Mouse (Mus musculus) stomach, embryonic 16.5 days (tissue): ENCODE measurements at regions not wholly inside any gene's neighbourhood (a gene's known extent, or its start where the extent isn't known, plus 50 kb on each side); places are given as distances from the start of the nearest gene placed in this dataset.
A peak's percentile ranks its signal among the peaks of the same experiment; 100 is the strongest.

ENCODE experiments used
- ATAC-seq: fragments of 200-750 bp; cut with Nextera tagmentation; 2 replicates; pipeline ENCODE4 v1.8.0; 2017; ENCODE audit warnings: moderate number of reproducible peaks, moderate TSS enrichment; ENCODE audit not compliant: insufficient read depth, low FRiP score
- H3K27ac ChIP-seq: fragments of 300-500 bp; sonication (generic); 2 replicates; pipeline ENCODE4 v1.5.1; 2014; ENCODE audit warnings: low read length
- H3K27me3 ChIP-seq: fragments of 300-500 bp; sonication (generic); 2 replicates; pipeline ENCODE4 v1.6.1; 2014; ENCODE audit warnings: low read length, control low read depth, mixed read lengths; ENCODE audit not compliant: control insufficient read depth, insufficient read depth
- H3K36me3 ChIP-seq: fragments of 300-500 bp; sonication (generic); 2 replicates; pipeline ENCODE4 v1.6.1; 2014; ENCODE audit warnings: low read length; ENCODE audit not compliant: control insufficient read depth, insufficient read depth
- H3K4me1 ChIP-seq: fragments of 300-500 bp; sonication (generic); 2 replicates; pipeline ENCODE4 v1.6.1; 2014; ENCODE audit warnings: low read length, control low read depth, mixed read lengths; ENCODE audit not compliant: control insufficient read depth, insufficient read depth
- H3K4me2 ChIP-seq: fragments of 300-500 bp; sonication (generic); 2 replicates; pipeline ENCODE4 v1.6.1; 2014; ENCODE audit warnings: low read depth, low read length, mixed read lengths
- H3K4me3 ChIP-seq: fragments of 300-500 bp; sonication (generic); replicated peaks from 2 replicates; pipeline ENCODE4 v1.5.1; 2014; ENCODE audit warnings: mild to moderate bottlenecking, low read length
- H3K9ac ChIP-seq: fragments of 300-500 bp; sonication (generic); 2 replicates; pipeline ENCODE4 v1.6.1; 2014; ENCODE audit warnings: low read length
- H3K9me3 ChIP-seq: fragments of 300-500 bp; sonication (generic); replicated peaks from 2 replicates; pipeline ENCODE4 v1.6.1; 2016; ENCODE audit warnings: low read length, control low read depth; ENCODE audit not compliant: control insufficient read depth
- WGBS: fragments of 180-500 bp; shearing (Covaris S2); extraction: QIAGEN DNeasy Blood & Tissue Kit; methylation state at CpG from one replicate; pipeline ENCODE4 v1.1.7; 2014; 5-methylcytosine and 5-hydroxymethylcytosine counted together

DNA sequence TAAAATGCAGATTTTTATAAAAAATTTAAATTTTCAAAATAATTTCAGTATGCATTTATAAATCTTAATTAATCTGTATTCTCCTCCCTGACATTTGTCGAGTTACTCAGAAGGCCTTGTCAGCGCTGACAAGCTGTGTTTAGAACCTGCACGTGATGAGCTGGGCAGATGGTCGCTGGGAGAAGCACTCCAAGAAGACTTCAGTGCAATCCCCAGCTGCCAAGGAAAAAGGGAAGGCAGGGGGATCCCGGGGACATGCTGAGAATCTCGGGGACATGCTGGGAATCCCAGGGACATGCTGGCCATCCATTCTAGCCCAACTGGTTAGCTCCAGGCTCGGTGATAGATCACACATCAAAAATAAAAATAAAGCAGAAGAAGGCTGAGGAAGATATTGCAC is 172.9 kb downstream of the Hlx start:
- Histone ChIP-seq H3K9ac (no peak overlapping the region), H3K4me3 (no peak overlapping the region), H3K36me3 (no peaks in the 10 kb centered on the region), H3K27ac (no peak overlapping the region), H3K9me3 (no peaks in the 10 kb centered on the region), H3K27me3 (no peaks in the 10 kb centered on the region), H3K4me2 (no peak overlapping the region), H3K4me1 (no peaks in the 10 kb centered on the region)
- 68% methylated on average over 7 of the region's 7 CpGs for WGBS
- no peak for ATAC-seq

DNA sequence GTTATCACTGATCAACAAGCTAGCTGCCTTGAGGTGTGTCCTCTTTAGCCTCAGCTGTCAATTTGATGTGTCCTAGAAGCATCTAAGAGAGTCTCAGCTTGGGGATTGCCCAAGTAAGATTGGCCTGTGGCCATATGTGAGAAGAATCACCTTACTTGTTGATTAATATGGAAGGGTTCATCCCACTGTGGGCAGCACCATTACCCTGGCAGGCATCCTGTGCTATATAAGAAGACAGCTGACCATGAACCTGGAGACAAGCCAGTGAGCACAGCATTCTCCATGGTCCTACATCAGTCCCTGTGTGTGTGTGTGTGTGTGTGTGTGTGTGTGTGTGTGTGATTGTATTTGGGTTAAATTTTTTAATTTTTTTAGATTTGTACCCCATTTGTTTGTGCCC is 178.6 kb downstream of the Hlx start:
- Histone ChIP-seq H3K4me3 (no peak overlapping the region), H3K4me2 (no peak overlapping the region), H3K27ac (no peak overlapping the region), H3K9me3 (no peaks in the 10 kb centered on the region), H3K27me3 (0 out of 2 replicates have a peak, but pooled peaks cover 3% of the 10 kb centered on the region), H3K9ac (no peak overlapping the region), H3K4me1 (no peaks in the 10 kb centered on the region), H3K36me3 (no peaks in the 10 kb centered on the region)
- ATAC-seq, result no peak

- H3K9ac ChIP-seq, result no peak overlapping the region
- 89% methylated on average over 2 of the region's 2 CpGs for whole genome bisulfite sequencing
- 0 out of 2 replicates have a peak, but pooled peaks cover 3% of the 10 kb centered on the region for H3K27me3 ChIP-seq
- ATAC-seq, result no peak
- 0 out of 2 replicates have a peak, but pooled peaks cover 2% of the 10 kb centered on the region for H3K4me1 ChIP-seq
- no peak overlapping the region for H3K4me3 ChIP-seq
- H3K4me2 ChIP-seq, result no peak overlapping the region
- no peaks in the 10 kb centered on the region for H3K36me3 ChIP-seq
- H3K9me3 ChIP-seq, result no peaks in the 10 kb centered on the region
- no peak overlapping the region for H3K27ac ChIP-seq
These were observed 181.9 kb downstream of the Hlx start for GRCm38 (mm10) chr1:184550491-184550890.

DNA sequence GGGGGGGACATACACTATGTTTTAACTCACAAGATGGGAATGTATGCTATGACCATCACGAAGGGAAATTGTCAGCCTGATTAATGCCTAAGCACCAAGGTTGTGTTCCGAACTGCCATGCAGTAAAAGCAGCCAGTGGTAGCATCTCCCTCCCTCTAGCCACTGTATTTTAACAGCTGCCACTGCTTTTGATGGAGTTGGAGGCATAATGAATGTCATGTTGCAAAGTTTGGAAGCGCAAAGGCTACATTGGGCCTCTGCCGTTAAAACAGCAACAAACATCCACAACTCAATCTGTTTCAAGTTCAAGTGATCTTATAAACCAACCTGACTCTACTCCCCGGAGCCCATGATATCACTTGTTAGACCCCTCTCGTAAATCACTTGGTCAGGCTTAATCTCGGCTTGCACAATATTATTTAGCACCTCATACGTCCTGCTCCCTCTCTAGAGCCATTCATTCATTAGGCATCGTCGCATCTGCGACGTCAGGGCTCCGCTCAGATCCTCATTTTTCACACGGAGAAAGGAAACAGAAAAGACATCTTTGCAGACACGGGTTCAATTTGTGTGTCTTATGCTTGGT is 184.7 kb downstream of the Hlx start:
- Histone ChIP-seq H3K4me2 (no peak overlapping the region), H3K36me3 (no peaks in the 10 kb centered on the region), H3K27ac (no peak overlapping the region), H3K4me3 (no peak overlapping the region), H3K4me1 (0 out of 2 replicates have a peak, but pooled peaks cover 2% of the 10 kb centered on the region), H3K27me3 (0 out of 2 replicates have a peak, but pooled peaks cover 3% of the 10 kb centered on the region), H3K9ac (no peak overlapping the region), H3K9me3 (no peaks in the 10 kb centered on the region)
- ATAC-seq, result no peak
- 54% methylated on average over 15 of the region's 15 CpGs for WGBS

DNA sequence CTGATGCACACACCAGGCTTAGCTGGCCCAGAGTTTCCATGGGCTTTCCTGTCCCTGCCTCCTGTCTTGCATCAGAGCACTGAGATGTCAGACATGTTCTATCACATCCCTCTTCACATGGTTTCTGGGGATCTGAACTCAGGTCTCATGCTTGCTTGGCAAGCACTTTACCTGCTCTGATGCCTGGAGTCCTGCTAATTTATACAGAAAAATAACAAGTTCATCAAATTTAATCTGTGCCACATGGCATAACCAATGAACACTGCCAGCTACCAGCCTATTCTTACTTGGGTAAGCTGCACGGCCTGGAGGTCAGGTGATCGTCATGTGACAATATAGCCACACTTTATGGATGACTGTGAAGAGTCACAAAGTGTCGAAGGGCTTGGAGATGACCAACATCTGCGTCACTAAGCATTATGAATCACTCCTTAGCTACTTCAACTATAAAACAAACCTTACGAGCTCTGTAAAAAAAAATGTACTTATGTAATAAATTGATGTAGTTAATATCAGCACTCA is 186.2 kb downstream of the Hlx start:
- 0 out of 2 replicates have a peak, but pooled peaks cover 3% of the 10 kb centered on the region for H3K27me3 ChIP-seq
- H3K4me1 ChIP-seq, result 0 out of 2 replicates have a peak, but pooled peaks cover 2% of the 10 kb centered on the region
- H3K4me3 ChIP-seq, result no peak overlapping the region
- WGBS, result 80% methylated on average over 5 of the region's 5 CpGs
- H3K27ac ChIP-seq, result no peak overlapping the region
- no peak overlapping the region for H3K9ac ChIP-seq
- H3K4me2 ChIP-seq, result no peak overlapping the region
- no peaks in the 10 kb centered on the region for H3K9me3 ChIP-seq
- no peaks in the 10 kb centered on the region for H3K36me3 ChIP-seq
- ATAC-seq, result no peak

DNA sequence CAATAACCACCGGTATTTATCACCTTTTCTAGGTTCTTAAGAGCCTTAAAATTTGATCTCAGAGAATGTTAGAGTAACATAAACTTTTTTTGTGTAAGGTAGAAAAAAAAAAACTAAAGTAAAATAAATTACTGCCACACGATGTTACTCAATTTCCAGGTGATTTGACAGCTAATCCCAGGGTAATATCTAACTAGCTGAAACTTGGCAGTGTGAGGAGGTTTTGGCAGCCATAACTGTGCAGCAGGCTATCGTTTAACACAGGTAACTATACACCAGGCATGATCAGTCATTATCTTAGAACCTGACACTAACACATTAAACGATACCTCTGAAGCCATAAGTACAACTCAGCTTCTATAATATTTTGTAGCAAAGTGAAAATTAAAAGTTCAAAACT is 187.3 kb downstream of the Hlx start:
- WGBS, result 48% methylated on average over 4 of the region's 4 CpGs
- ATAC-seq, result no peak
- H3K4me1 ChIP-seq, result 0 out of 2 replicates have a peak, but pooled peaks cover 2% of the 10 kb centered on the region
- 0 out of 2 replicates have a peak, but pooled peaks cover 3% of the 10 kb centered on the region for H3K27me3 ChIP-seq
- H3K4me3 ChIP-seq, result no peak overlapping the region
- no peaks in the 10 kb centered on the region for H3K9me3 ChIP-seq
- H3K9ac ChIP-seq, result no peak overlapping the region
- H3K4me2 ChIP-seq, result no peak overlapping the region
- H3K36me3 ChIP-seq, result no peaks in the 10 kb centered on the region
- no peak overlapping the region for H3K27ac ChIP-seq

DNA sequence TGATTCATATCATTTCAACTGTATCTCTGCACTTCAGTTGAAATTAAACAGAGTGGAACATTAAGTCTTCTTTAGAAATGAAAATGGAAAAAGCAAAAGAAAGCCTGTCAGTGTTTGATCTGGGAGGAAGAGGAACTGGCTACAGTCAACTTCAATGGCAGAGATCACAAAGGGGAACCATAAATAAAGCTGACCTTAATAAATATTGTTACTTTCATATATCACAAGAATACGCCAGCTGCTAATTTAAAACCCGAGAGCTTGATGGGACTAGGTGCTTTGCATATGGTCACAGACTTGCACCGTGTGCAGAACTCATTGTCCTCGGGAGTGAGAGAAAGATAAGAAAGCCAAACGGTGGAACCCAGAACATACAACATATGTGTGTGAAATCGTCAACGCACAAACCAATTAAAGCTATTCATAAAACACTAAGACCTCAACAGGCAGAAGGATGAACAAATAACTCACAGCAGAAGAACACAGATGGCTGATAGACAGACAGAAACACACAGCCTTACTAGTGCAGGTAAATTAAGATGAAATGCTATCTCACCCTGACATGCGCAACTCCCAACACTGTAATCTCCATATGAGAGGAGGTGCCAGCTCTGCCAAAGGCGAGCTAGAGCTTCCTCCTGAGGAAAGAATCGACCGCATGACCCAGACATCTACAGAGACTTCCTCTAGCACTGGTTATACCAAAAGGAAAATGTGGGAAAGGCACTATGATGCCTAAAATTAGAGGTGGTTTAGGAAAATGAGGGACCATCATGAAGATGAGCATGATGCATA is 189.9 kb downstream of the Hlx start:
- H3K27ac ChIP-seq, result no peak overlapping the region
- 0 out of 2 replicates have a peak, but pooled peaks cover 6% of the 10 kb centered on the region for H3K4me1 ChIP-seq
- H3K9me3 ChIP-seq, result no peaks in the 10 kb centered on the region
- no peaks in the 10 kb centered on the region for H3K27me3 ChIP-seq
- no peak for ATAC-seq
- no peak overlapping the region for H3K9ac ChIP-seq
- H3K36me3 ChIP-seq, result no peaks in the 10 kb centered on the region
- WGBS, result 68% methylated on average over 11 of the region's 11 CpGs
- no peak overlapping the region for H3K4me2 ChIP-seq
- no peak overlapping the region for H3K4me3 ChIP-seq

GRCm38 (mm10) chr1:184539818-184540217 is 192.6 kb downstream of the Hlx start:
- Histone ChIP-seq H3K27ac (no peak overlapping the region), H3K4me2 (no peak overlapping the region), H3K36me3 (no peaks in the 10 kb centered on the region), H3K4me3 (no peak overlapping the region), H3K9me3 (no peaks in the 10 kb centered on the region), H3K27me3 (no peaks in the 10 kb centered on the region), H3K4me1 (0 out of 2 replicates have a peak, but pooled peaks cover 6% of the 10 kb centered on the region), H3K9ac (no peak overlapping the region)
- 29% methylated on average over 7 of the region's 7 CpGs for WGBS
- peak; percentile 58; the same call in 1 of the 2 replicates for ATAC-seq
